Mouse (Mus musculus): ENCODE measurements around the gene Olfr56. TPM values are rescaled to one million over a fixed set of nuclear protein-coding genes. Genes with fewer than 3 reads are reported as not detected.
"Not testable (repeated sequence)": the region's sequence is repeated elsewhere in the genome, so short reads cannot be mapped to it uniquely, and the experiment has no call there.

The Olfr56 gene
- polyA plus RNA-seq (2012; rRNA removed), result 0.49 and 0.63 TPM in 2 replicates

GRCm38 (mm10) chr11:48978240-48978939 lies at the start of gene Olfr56:
Gene Olfr56, plus strand, starts transcription at chr11:48978889.
- not testable (repeated sequence) for DNase-seq (ENCODE audit: low read depth)

- not testable (repeated sequence) for DNase-seq (ENCODE audit: low read depth)
Observed at GRCm38 (mm10) chr11:48933422-48933821, 45.3 kb upstream of the Olfr56 start.

GRCm38 (mm10) chr11:48933923-48934322 lies 44.8 kb upstream of the Olfr56 start:
- DNase-seq (ENCODE audit: low read depth), result not testable (repeated sequence)

GRCm38 (mm10) chr11:48935291-48935690 lies 43.4 kb upstream of the Olfr56 start:
- not testable (repeated sequence) for DNase-seq (ENCODE audit: low read depth)

GRCm38 (mm10) chr11:48939286-48939685 lies 39.4 kb upstream of the Olfr56 start:
- not testable (repeated sequence) for DNase-seq (ENCODE audit: low read depth)

- DNase-seq (ENCODE audit: low read depth), result not testable (repeated sequence)
Observed at GRCm38 (mm10) chr11:48946090-48946489, 32.6 kb upstream of the Olfr56 start, which contains the start of gene Psme2b. Gene Psme2b, minus strand, starts transcription at chr11:48946190.

- not testable (repeated sequence) for DNase-seq (ENCODE audit: low read depth)
Observed at GRCm38 (mm10) chr11:48974686-48975085, 4.0 kb upstream of the Olfr56 start.

- DNase-seq (ENCODE audit: low read depth), result not testable (repeated sequence)
Observed at GRCm38 (mm10) chr11:48979251-48979650, 562 bp downstream of the Olfr56 start, which contains the start of gene 9930111J21Rik1. Gene 9930111J21Rik1, minus strand, starts transcription at chr11:48979398.

GRCm38 (mm10) chr11:48980052-48980451 lies 1.4 kb downstream of the Olfr56 start:
- DNase-seq (ENCODE audit: low read depth), result not testable (repeated sequence)

- DNase-seq (ENCODE audit: low read depth), result not testable (repeated sequence)
Observed at GRCm38 (mm10) chr11:48982848-48983247, 4.2 kb downstream of the Olfr56 start.

- not testable (repeated sequence) for DNase-seq (ENCODE audit: low read depth)
Observed at GRCm38 (mm10) chr11:48988219-48988618, 9.5 kb downstream of the Olfr56 start.

- not testable (repeated sequence) for DNase-seq (ENCODE audit: low read depth)
Observed at GRCm38 (mm10) chr11:48989981-48990380, 11.3 kb downstream of the Olfr56 start.

- not testable (repeated sequence) for DNase-seq (ENCODE audit: low read depth)
Observed at GRCm38 (mm10) chr11:48991740-48992520, 13.2 kb downstream of the Olfr56 start, which contains the start of gene Gm12185. Gene Gm12185, minus strand, starts transcription at chr11:48992226.

- not testable (repeated sequence) for DNase-seq (ENCODE audit: low read depth)
Observed at GRCm38 (mm10) chr11:48993296-48993695, 14.6 kb downstream of the Olfr56 start.

GRCm38 (mm10) chr11:48994018-48994417 lies 15.3 kb downstream of the Olfr56 start, which contains the start of gene Tgtp1:
Gene Tgtp1, minus strand, starts transcription at chr11:48994172.
- not testable (repeated sequence) for DNase-seq (ENCODE audit: low read depth)

- DNase-seq (ENCODE audit: low read depth), result not testable (repeated sequence)
Observed at GRCm38 (mm10) chr11:49000411-49000810, 21.7 kb downstream of the Olfr56 start.

- DNase-seq (ENCODE audit: low read depth), result not testable (repeated sequence)
Observed at GRCm38 (mm10) chr11:49006317-49006716, 27.6 kb downstream of the Olfr56 start.

GRCm38 (mm10) chr11:49006785-49007184 lies 28.1 kb downstream of the Olfr56 start:
- not testable (repeated sequence) for DNase-seq (ENCODE audit: low read depth)

- DNase-seq (ENCODE audit: low read depth), result not testable (repeated sequence)
Observed at GRCm38 (mm10) chr11:49012074-49012473, 33.4 kb downstream of the Olfr56 start.

- not testable (repeated sequence) for DNase-seq (ENCODE audit: low read depth)
Observed at GRCm38 (mm10) chr11:49050064-49050463, 71.4 kb downstream of the Olfr56 start.

- DNase-seq (ENCODE audit: low read depth), result not testable (repeated sequence)
Observed at GRCm38 (mm10) chr11:49051093-49051891, 72.6 kb downstream of the Olfr56 start, which contains the start of gene 9930111J21Rik2. Gene 9930111J21Rik2, minus strand, starts transcription at chr11:49051242.

All from gonadal fat pad, adult 2 months (tissue).